Mouse (Mus musculus): ENCODE data around the gene Arf6.

DNA sequence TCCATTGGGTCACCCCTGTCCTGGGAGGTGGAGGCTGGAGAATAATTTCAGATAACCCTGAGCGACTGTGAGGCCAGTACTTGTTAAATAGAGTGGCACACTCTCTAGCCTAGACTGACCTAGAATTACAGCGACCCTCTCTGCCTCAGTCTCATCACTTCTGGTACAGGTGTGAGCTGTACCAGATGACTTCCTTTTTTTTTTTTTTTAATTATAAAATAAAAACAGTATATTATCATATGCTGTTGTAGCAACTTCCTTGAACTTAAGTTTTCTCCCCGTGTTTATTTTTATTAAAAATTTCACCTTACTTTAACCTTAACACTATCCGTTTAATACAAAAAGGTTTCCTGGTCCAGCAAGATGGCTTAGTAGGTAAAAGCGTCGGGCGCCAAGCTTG, 1.0 kb upstream of the Arf6 start:
- TF ChIP-seq CTCF (IDR thresholded peaks at IDR 0.05; ENCODE audit: control insufficient read depth, insufficient read depth, insufficient replicate concordance, low read depth, low read length): no peak
- no peak for TF ChIP-seq POLR2A (IDR thresholded peaks at IDR 0.05; ENCODE audit: control insufficient read depth, low read depth, low read length)
